24 mouse cellular contexts compared by ENCODE assay signal in genomic region chr1:186549207-186549606, GRCm38 (mm10).
"Had no signal": no experiment of that assay in that cellular context is flagged by ENCODE, and none has a peak within 500 bp of the region (broad histone marks: within the 10 kb centered on the region; RNA-seq: fewer than 3 reads in every experiment).

No protein-coding gene starts in this region.

- H3K4me2 ChIP-seq: heart, embryonic 13.5 days; heart, embryonic 15.5 days; hindbrain, embryonic 13.5 days; hindbrain, embryonic 15.5 days; kidney, embryonic 15.5 days; limb, embryonic 12.5 days had no signal

- H3K27me3 ChIP-seq: heart, embryonic 15.5 days; hindbrain, embryonic 13.5 days; hindbrain, embryonic 15.5 days; kidney, embryonic 15.5 days; limb, embryonic 12.5 days had no signal

- H3K9ac ChIP-seq: forebrain, postnatal 0 days; heart, embryonic 13.5 days; heart, embryonic 15.5 days; hindbrain, embryonic 13.5 days; hindbrain, embryonic 15.5 days; kidney, embryonic 15.5 days; limb, embryonic 12.5 days had no signal

- H3K9me3 ChIP-seq: heart, embryonic 10.5 days; heart, embryonic 13.5 days; heart, embryonic 15.5 days; hindbrain, embryonic 13.5 days; hindbrain, embryonic 15.5 days; kidney, embryonic 15.5 days; limb, embryonic 10.5 days; limb, embryonic 12.5 days had no signal

- H3K27ac ChIP-seq: heart, embryonic 10.5 days; heart, embryonic 13.5 days; heart, embryonic 15.5 days; hindbrain, embryonic 13.5 days; hindbrain, embryonic 15.5 days; hindbrain, postnatal 0 days; kidney, embryonic 15.5 days; kidney, postnatal 0 days; left cerebral cortex, adult 2 months; limb, embryonic 10.5 days; limb, embryonic 12.5 days had no signal

- DNase-seq: forebrain, postnatal 0 days; gastrocnemius, postnatal 14 days; gastrocnemius, postnatal 36 days; heart, adult 18-20 months; heart, postnatal 14 days; heart, postnatal 36 days; kidney, adult 11 months; kidney, adult 2 months; kidney, adult 9 months; kidney, postnatal 14 days; kidney, postnatal 36 days; layer of hippocampus, adult 9-11 months had no signal

- H3K4me3 ChIP-seq: heart, embryonic 10.5 days; heart, embryonic 13.5 days; heart, embryonic 15.5 days; hindbrain, embryonic 13.5 days; hindbrain, embryonic 15.5 days; kidney, embryonic 15.5 days; left cerebral cortex, adult 2 months; limb, embryonic 10.5 days; limb, embryonic 12.5 days had no signal

- H3K36me3 ChIP-seq: heart, embryonic 10.5 days; heart, embryonic 13.5 days; heart, embryonic 15.5 days; hindbrain, embryonic 13.5 days; hindbrain, embryonic 15.5 days; kidney, embryonic 15.5 days; limb, embryonic 10.5 days; limb, embryonic 12.5 days had no signal

- H3K4me1 ChIP-seq: heart, embryonic 15.5 days; hindbrain, embryonic 13.5 days had no signal

- ATAC-seq: forebrain, postnatal 0 days; hindbrain, postnatal 0 days; intestine, embryonic 16.5 days had no signal
